In genomic region chr16:5132401-5132801, GRCm38 (mm10) we compare ENCODE assay signal across 8 mouse cellular contexts. TPM values are rescaled to one million over a fixed set of nuclear protein-coding genes. Genes with fewer than 3 reads are reported as not detected.
DNase-seq lines count a peak whose midpoint lies in the region; ATAC-seq and TF ChIP-seq lines count a peak whose summit lies in the region.

Gene Ppl (minus strand): TSS chr16:5132421.

- TF ChIP-seq POLR2A in olfactory bulb, adult 2 months (IDR thresholded peaks at IDR 0.05; ENCODE audit: insufficient read depth, low read depth, low read length), result no peak

- under 1% methylated on average over 39 of the region's 39 CpGs for WGBS in intestine, embryonic 16.5 days
- 1% methylated on average over 35 of the region's 39 CpGs for WGBS in liver, embryonic 16.5 days (ENCODE audit: insufficient replicate concordance)
- WGBS in olfactory bulb, adult 2 months, result 3% methylated on average over 32 of the region's 39 CpGs

- peak within 1 kb of the TSS; percentile 71 for H3K9ac ChIP-seq in intestine, embryonic 16.5 days (ENCODE audit: low read depth, low read length)
- H3K9ac ChIP-seq in liver, embryonic 16.5 days (ENCODE audit: low read depth, low read length), result no peak within 1 kb of the TSS

- H3K4me3 ChIP-seq in intestine, embryonic 16.5 days (ENCODE audit: low read length), result peak within 1 kb of the TSS; percentile 64
- H3K4me3 ChIP-seq in liver, embryonic 16.5 days (ENCODE audit: low read depth, low read length), result peak within 1 kb of the TSS; percentile 56
- peak within 1 kb of the TSS; percentile 22 for H3K4me3 ChIP-seq in olfactory bulb, adult 2 months (ENCODE audit: insufficient read depth, low read depth, low read length)

- no peak within 1 kb of the TSS for H3K27ac ChIP-seq in intestine, embryonic 16.5 days (ENCODE audit: low read length)
- no peak within 1 kb of the TSS for H3K27ac ChIP-seq in liver, embryonic 16.5 days (ENCODE audit: low read length)
- H3K27ac ChIP-seq in olfactory bulb, adult 2 months (ENCODE audit: insufficient read depth, low read depth, low read length), result no peak within 1 kb of the TSS

- no peaks in the 10 kb centered on the region for H3K36me3 ChIP-seq in intestine, embryonic 16.5 days (ENCODE audit: control insufficient read depth, insufficient read depth, low read length)
- no peaks in the 10 kb centered on the region for H3K36me3 ChIP-seq in liver, embryonic 16.5 days (ENCODE audit: control insufficient read depth, insufficient read depth)

- ATAC-seq in intestine, embryonic 16.5 days, result peak; percentile 90
- peak; percentile 81 for ATAC-seq in liver, embryonic 16.5 days (ENCODE audit: low read depth)

- TF ChIP-seq CTCF in olfactory bulb, adult 2 months (IDR thresholded peaks at IDR 0.05; ENCODE audit: insufficient read depth, low read depth, low read length), result no peak

- H3K4me2 ChIP-seq in intestine, embryonic 16.5 days (ENCODE audit: low read depth, low read length), result peak within 1 kb of the TSS; percentile 69
- peak within 1 kb of the TSS; percentile 61 for H3K4me2 ChIP-seq in liver, embryonic 16.5 days (ENCODE audit: low read depth, low read length)

- DNase-seq in R1 (ENCODE audit: low read depth, low spot score), result peak; percentile 86
- peak; percentile 71 to 73 for DNase-seq in cerebellum, adult 18-20 months
- DNase-seq in gastrocnemius, postnatal 25 days, result peak; percentile 59
- DNase-seq in right cerebral cortex, postnatal 14 days, result no peak
- DNase-seq in layer of hippocampus, postnatal 14 days (ENCODE audit: low spot score in 2 of 2), result no peak

- peaks cover 25% of the 10 kb centered on the region for H3K27me3 ChIP-seq in intestine, embryonic 16.5 days (replicated peaks; ENCODE audit: control insufficient read depth, insufficient read depth, low read length)
- H3K27me3 ChIP-seq in liver, embryonic 16.5 days (ENCODE audit: control insufficient read depth, insufficient read depth, low read depth, low read length), result peaks cover 29% of the 10 kb centered on the region

- no peaks in the 10 kb centered on the region for H3K9me3 ChIP-seq in intestine, embryonic 16.5 days (ENCODE audit: control insufficient read depth, low read length)
- H3K9me3 ChIP-seq in liver, embryonic 16.5 days (replicated peaks; ENCODE audit: control insufficient read depth, low read length), result no peaks in the 10 kb centered on the region

- H3K4me1 ChIP-seq in intestine, embryonic 16.5 days (ENCODE audit: control insufficient read depth, insufficient read depth, low read length), result peaks cover 29% of the 10 kb centered on the region
- peaks cover 7% of the 10 kb centered on the region for H3K4me1 ChIP-seq in liver, embryonic 16.5 days (ENCODE audit: control insufficient read depth, low read depth, low read length)
- peaks cover 32% of the 10 kb centered on the region for H3K4me1 ChIP-seq in olfactory bulb, adult 2 months (ENCODE audit: control insufficient read depth, insufficient read depth, low read length)

RNA-seq across cellular contexts. Expression of gene Ppl, which starts in this region (rescaled TPM):
- total RNA-seq in gastrocnemius, postnatal 25 days (2021), result 1 to 10 TPM in 1 of 2 experiments, under 1 TPM in 1; 0.77 to 2.2 TPM
- 3.1 and 3.4 TPM in 2 replicates for polyA plus RNA-seq in intestine, embryonic 16.5 days (2015; fragmentation: Nextera tagmentation; extraction: Ambion mirVana)
- polyA plus RNA-seq in liver, embryonic 16.5 days (2015; fragmentation: Nextera tagmentation; extraction: Ambion mirVana), result 0.53 and 0.65 TPM in 2 replicates
- not detected in 2 replicates for polyA plus RNA-seq in olfactory bulb, adult 2 months (2012; ENCODE audit: insufficient read depth, insufficient read length, low replicate concordance, missing spikeins)
- total RNA-seq in layer of hippocampus, postnatal 14 days (2021), result under 1 TPM; 0.91 to 0.99 TPM

Comparison
In these comparisons a context has a peak if more than half of its experiments do, and no peak if none do; other contexts are left out.
1. Peak in ATAC-seq, H3K4me3 ChIP-seq and H3K4me2 ChIP-seq in liver, embryonic 16.5 days; RNA of the gene not detected or under 1 TPM.
2. DNase-seq: peak in R1 (single experiment), cerebellum, adult 18-20 months (2 of 2) and gastrocnemius, postnatal 25 days (single experiment); none in right cerebral cortex, postnatal 14 days (single experiment) and layer of hippocampus, postnatal 14 days (0 of 2).
3. Peak in every context shown above with its lines, with median percentiles within 50 percentile points of each other: H3K4me3 ChIP-seq.